Mouse (Mus musculus): ENCODE measurements around the gene Cldn4.
A peak's percentile ranks its signal among the peaks of the same experiment; 100 is the strongest.
"Not testable (repeated sequence)": the region's sequence is repeated elsewhere in the genome, so short reads cannot be mapped to it uniquely, and the experiment has no call there.

Gene Cldn4

GRCm38 (mm10) chr5:134963546-134963945, 16.8 kb upstream of the Cldn4 start:
- DNase-seq (ENCODE audit: low spot score in 2 of 2) = no peak

- no peak for DNase-seq (ENCODE audit: low spot score in 2 of 2)
Measured at GRCm38 (mm10) chr5:134961519-134961918, 14.8 kb upstream of the Cldn4 start.

DNA sequence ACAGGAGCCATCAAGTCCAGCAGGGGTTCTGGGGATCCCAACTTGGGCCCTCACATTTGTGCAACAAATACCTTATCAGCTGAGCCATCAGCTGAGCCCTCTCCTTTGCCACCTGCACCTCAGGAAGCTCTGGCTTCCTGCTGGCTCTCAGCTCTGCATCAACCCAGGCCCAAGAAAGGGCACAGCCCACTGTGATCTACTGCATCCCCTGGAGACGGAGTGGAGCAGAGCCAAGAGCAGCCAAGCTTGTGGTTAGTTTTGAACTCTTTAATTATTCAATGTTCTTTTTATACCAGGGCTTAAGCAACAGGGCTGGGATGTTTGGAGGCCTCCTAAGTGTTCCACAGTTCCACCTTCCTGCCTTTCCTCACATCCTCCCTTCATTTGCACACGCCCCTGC, 13.7 kb upstream of the Cldn4 start:
- DNase-seq (ENCODE audit: low spot score in 2 of 2) = no peak

GRCm38 (mm10) chr5:134959114-134959513, 12.4 kb upstream of the Cldn4 start:
- peak in 1 of 2 experiments; percentile 14 for DNase-seq (ENCODE audit: low spot score in 2 of 2)

GRCm38 (mm10) chr5:134955491-134955890, 8.8 kb upstream of the Cldn4 start:
- DNase-seq (ENCODE audit: low spot score in 2 of 2) = no peak

GRCm38 (mm10) chr5:134951053-134951884, 4.5 kb upstream of the Cldn4 start:
- no peak for DNase-seq (ENCODE audit: low spot score in 2 of 2)

GRCm38 (mm10) chr5:134948085-134948439, 1.3 kb upstream of the Cldn4 start:
- DNase-seq (ENCODE audit: low spot score in 2 of 2) = no peak

GRCm38 (mm10) chr5:134947420-134948084, 818 bp upstream of the Cldn4 start:
- DNase-seq (ENCODE audit: low spot score in 2 of 2) = no peak

DNA sequence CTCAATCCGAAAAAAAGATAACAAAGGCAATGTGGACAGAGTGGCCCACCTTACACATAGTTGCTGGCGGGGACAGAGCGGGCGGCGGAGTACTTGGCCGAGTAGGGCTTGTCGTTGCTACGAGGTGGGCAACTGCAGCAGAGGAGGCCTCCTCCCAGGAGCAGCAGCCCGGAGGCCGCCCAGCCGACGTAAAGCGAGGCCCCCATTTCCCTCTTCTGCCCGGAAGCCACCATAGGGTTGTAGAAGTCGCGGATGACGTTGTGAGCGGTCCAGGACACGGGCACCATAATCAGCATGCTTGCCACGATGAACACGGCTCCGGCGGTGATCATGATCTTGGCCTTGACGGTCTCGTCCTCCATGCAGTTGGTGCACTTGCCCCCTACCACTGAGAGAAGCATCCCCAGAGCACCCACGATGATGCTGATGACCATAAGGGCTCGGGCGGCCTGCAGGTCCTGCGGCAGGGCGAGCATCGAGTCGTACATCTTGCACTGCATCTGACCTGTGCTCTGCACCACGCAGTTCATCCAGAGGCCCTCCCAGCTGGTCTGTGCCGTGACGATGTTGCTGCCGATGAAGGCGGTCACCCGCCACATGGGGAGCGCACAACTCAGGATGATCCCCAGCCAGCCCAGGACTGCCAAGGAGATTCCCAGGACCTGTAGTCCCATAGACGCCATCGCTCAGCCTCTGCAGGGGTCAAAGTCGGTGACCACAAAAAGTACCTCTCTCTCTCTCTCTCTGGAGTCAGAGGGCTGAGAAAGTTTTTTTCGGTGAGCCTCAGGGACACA, 474 bp downstream of the Cldn4 start:
- DNase-seq (ENCODE audit: low spot score in 2 of 2) = no peak

GRCm38 (mm10) chr5:134945266-134945959, 1.3 kb downstream of the Cldn4 start:
- DNase-seq (ENCODE audit: low spot score in 2 of 2) = no peak

- DNase-seq (ENCODE audit: low spot score in 2 of 2) = no peak
Measured at GRCm38 (mm10) chr5:134944179-134944578, 2.6 kb downstream of the Cldn4 start.

DNA sequence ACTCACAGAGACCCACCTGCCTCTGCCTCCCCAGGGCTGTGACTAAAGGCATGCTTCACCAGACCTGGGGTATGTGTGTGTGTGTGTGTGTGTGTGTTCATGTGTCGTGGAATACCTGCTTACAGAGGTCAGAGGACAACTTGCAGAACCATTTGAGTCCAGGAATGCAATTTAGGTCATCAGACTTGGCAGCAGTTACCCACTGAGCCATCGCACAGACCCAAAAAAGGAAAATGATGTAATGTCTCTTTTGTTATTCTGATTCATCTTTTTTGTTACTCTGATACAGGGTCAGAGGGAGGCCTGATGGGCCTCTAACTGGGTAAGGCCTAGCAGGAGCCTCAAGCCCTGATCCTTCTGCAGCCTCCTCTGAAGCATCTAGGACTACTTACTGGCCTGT, 4.0 kb downstream of the Cldn4 start:
- DNase-seq (ENCODE audit: low spot score in 2 of 2) = no peak

- no peak for DNase-seq (ENCODE audit: low spot score in 2 of 2)
Measured at GRCm38 (mm10) chr5:134941472-134942209, 5.1 kb downstream of the Cldn4 start.

GRCm38 (mm10) chr5:134939554-134939953, 7.2 kb downstream of the Cldn4 start:
- not testable (repeated sequence) for DNase-seq (ENCODE audit: low spot score in 2 of 2)

DNA sequence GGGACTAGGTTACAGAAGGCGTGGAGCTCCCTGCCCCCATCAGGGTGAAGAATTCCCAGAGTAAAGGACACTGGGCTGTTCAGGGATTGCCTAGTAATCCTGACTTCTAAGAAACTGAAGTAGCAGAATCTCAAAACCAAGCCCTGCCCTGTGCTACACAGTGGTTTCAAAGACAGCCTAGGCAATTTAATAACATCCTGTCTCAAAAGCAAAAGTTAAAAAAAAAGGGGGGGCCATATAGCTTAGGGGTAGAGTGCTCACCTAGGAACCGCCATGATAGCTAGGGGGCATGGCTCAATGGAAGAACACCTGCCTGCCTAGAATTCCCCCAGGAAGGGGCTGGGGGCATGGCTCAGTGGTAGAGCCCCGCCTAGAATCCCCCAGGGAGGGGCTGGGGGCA, 7.7 kb downstream of the Cldn4 start:
- no peak for DNase-seq (ENCODE audit: low spot score in 2 of 2)

DNA sequence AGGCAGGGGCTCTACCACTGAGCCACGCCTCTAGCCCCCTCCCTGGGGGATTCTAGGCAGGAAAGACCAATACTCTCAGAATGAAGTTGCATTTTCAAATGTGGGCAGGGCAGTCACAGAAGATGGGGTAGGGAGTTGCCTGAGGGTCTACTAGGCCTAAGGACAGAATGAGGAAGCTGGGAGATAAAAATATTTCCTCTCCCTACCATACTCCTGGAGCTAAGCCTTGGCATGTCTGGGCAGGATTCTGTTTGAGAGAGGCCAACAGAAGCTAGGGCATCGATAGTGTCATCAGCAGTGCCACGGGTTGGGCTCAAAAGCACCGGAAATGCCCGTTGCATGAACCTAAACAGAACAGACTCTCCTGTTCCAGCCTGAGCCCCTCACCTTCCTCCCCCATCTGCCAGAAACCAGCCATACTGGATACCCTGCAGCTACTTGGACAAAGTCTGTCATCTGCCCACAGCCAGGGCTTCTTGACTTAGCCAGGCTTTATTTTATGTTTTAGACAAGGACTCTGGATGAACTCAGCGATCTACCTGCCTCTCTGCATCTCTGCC, 10.0 kb downstream of the Cldn4 start:
- no peak for DNase-seq (ENCODE audit: low spot score in 2 of 2)

DNA sequence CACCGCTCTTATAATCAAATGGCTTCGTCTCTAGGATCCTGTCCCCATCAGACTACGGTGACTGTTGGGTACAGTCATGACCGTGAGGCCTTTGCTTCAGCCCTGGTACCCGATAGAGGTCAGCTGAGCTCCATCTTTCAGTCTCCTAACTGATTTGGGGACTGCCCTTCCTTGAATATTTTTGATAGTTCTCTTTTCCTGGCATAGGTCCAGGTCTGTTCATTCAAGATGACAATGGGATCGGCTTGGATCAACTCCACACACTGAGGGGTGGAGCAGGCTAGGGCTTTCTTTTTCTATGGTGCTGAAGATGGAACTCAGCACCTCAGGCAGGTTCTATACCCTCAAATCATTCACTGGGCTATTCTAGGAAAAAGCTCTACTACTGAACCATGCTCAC, 10.7 kb downstream of the Cldn4 start:
- no peak for DNase-seq (ENCODE audit: low spot score in 2 of 2)

DNA sequence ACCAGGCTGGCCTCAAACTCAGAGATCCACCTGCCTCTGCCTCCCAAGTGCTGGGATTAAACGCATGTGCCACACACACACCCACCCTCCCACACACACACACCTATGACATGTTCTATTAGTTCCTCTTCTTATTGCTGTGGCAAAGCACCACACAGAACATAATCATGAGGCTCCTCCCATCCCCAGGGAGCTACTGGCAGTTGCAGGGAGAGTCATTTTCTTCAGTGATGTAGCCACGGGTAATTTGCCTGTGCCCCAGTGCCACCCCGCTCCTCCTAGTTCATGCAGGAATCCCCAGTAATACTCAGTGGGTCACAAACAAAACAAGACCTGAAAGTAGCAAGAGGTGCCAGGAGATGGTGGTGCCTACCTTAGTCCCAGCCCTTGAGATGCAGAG, 12.1 kb downstream of the Cldn4 start:
- DNase-seq (ENCODE audit: low spot score in 2 of 2) = no peak

DNA sequence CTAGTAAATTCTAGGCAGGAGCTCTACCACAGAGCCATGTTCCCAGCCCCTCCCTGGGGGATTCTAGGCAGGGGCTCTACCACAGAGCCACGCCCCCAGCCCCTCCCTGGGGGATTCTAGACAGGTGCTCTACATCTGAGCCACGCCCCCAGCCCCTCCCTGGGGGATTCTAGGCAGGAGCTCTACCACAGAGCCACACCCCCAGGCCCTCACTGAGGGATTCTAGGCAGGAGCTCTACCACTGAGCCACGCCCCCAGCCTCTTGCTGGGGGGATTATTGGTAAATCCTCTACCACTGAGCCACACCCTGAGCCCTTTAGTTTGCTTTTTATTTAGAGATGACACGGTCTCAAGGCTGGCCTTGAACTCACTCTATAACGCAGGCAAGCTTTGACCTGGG, 13.0 kb downstream of the Cldn4 start:
- not testable (repeated sequence) for DNase-seq (ENCODE audit: low spot score in 2 of 2)

- DNase-seq (ENCODE audit: low spot score in 2 of 2) = no peak
Measured at GRCm38 (mm10) chr5:134933281-134933680, 13.5 kb downstream of the Cldn4 start.

GRCm38 (mm10) chr5:134932903-134933276, 13.8 kb downstream of the Cldn4 start:
- DNase-seq (ENCODE audit: low spot score in 2 of 2) = peak; percentile 12 to 14
